Mouse (Mus musculus): ENCODE results near the gene Tgm2.

DNA sequence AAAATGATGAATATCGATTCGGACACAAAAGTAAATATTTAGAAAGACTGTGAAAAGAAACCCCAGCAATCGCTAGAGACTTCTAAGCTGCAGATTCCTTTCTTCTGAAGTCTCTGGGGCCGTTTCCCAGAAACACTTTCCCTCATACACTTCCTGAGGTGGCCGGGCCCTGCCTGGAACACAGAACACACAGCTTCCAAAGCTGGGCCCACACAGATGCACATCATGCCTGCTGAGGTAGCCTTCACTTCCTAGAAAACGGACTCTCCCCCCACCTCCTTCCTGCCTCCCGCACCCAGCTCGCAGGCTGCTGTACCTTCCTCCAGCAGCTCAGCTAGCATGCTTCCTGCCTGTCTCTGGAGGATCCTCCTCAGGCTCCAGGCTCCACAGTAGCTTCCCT, 36.7 kb downstream of the Tgm2 start:
- TF ChIP-seq CTCF (IDR thresholded peaks at IDR 0.05; ENCODE audit: extremely low read depth, insufficient read depth, low read length) (no peak), POLR2A (IDR thresholded peaks at IDR 0.05; ENCODE audit: extremely low read depth, insufficient read depth, low read length) (no peak)
